ENCODE assay signal across 10 mouse cellular contexts in the genomic region with DNA sequence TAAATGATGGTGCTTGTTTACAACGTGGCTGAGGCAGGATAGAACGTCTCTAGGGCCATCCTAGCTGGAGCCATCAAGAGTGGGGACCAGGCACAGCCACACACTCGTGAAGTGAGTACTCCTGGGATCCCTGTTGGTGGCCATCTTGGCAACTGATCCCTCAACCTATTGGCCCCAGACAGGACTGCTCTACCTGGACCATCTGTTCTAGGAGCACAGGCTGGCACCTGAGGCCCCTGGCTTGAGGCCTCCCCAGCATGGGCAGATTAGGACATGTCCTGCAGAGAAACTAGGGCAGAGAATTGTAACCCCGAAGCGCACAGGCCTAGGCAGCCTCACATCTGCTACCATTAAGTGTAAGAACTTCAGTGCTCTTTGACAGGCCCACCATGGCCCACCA. TPM values are rescaled to one million over a fixed set of nuclear protein-coding genes. Genes with fewer than 3 reads are reported as not detected.
DNase-seq lines count a peak whose midpoint lies in the region; ATAC-seq and TF ChIP-seq lines count a peak whose summit lies in the region.
"Had no signal": no experiment of that assay in that cellular context is flagged by ENCODE, and none has a peak within 500 bp of the region (broad histone marks: within the 10 kb centered on the region; RNA-seq: fewer than 3 reads in every experiment).

No protein-coding gene starts in this region.

- H3K9ac ChIP-seq in intestine, postnatal 0 days (ENCODE audit: low read depth, low read length), result no peak overlapping the region
- no peak overlapping the region for H3K9ac ChIP-seq in intestine, embryonic 16.5 days (ENCODE audit: low read depth, low read length)
- H3K9ac ChIP-seq: limb, embryonic 12.5 days had no signal

- peak overlapping the region; percentile 21; the same call in 1 of the 2 replicates for H3K27ac ChIP-seq in intestine, postnatal 0 days (ENCODE audit: low read depth, low read length)
- H3K27ac ChIP-seq in intestine, embryonic 16.5 days (ENCODE audit: low read length), result no peak overlapping the region
- H3K27ac ChIP-seq: limb, embryonic 12.5 days had no signal

- no peak overlapping the region for H3K4me3 ChIP-seq in intestine, postnatal 0 days (ENCODE audit: low read depth, low read length)
- no peak overlapping the region for H3K4me3 ChIP-seq in intestine, embryonic 16.5 days (ENCODE audit: low read length)
- H3K4me3 ChIP-seq: limb, embryonic 12.5 days had no signal

- peaks cover 72% of the 10 kb centered on the region for H3K36me3 ChIP-seq in intestine, postnatal 0 days (ENCODE audit: control insufficient read depth, insufficient read depth)
- H3K36me3 ChIP-seq in intestine, embryonic 16.5 days (ENCODE audit: control insufficient read depth, insufficient read depth, low read length), result peaks cover under 1% of the 10 kb centered on the region; the same call in 1 of the 2 replicates

- no peak for ATAC-seq in intestine, postnatal 0 days
- ATAC-seq in intestine, embryonic 16.5 days, result no peak

- no peak overlapping the region for H3K4me2 ChIP-seq in intestine, postnatal 0 days (replicated peaks; ENCODE audit: low read depth)
- no peak overlapping the region for H3K4me2 ChIP-seq in intestine, embryonic 16.5 days (ENCODE audit: low read depth, low read length)
- H3K4me2 ChIP-seq: limb, embryonic 12.5 days had no signal

- peak; percentile 35 for DNase-seq in MN1 (ENCODE audit: low spot score)
- peak; percentile 95 for DNase-seq in brain, adult 2 months (ENCODE audit: low read depth, low spot score)
- peak; percentile 83 to 85 for DNase-seq in cerebellum, postnatal 36 days
- no peak for DNase-seq in thymus, postnatal 4 days
- no peak for DNase-seq in layer of hippocampus, postnatal 36 days
- DNase-seq: gastrocnemius, postnatal 25 days; kidney, adult 8-10 months had no signal

- H3K27me3 ChIP-seq in intestine, postnatal 0 days (replicated peaks; ENCODE audit: control insufficient read depth, insufficient read depth, low read length), result no peaks in the 10 kb centered on the region
- no peaks in the 10 kb centered on the region for H3K27me3 ChIP-seq in intestine, embryonic 16.5 days (replicated peaks; ENCODE audit: control insufficient read depth, insufficient read depth, low read length)

- H3K4me1 ChIP-seq in intestine, postnatal 0 days (replicated peaks; ENCODE audit: control insufficient read depth, insufficient read depth, low read length), result no peaks in the 10 kb centered on the region
- H3K4me1 ChIP-seq in intestine, embryonic 16.5 days (ENCODE audit: control insufficient read depth, insufficient read depth, low read length), result no peaks in the 10 kb centered on the region

- no peaks in the 10 kb centered on the region for H3K9me3 ChIP-seq in intestine, postnatal 0 days (ENCODE audit: control insufficient read depth)
- no peaks in the 10 kb centered on the region for H3K9me3 ChIP-seq in intestine, embryonic 16.5 days (ENCODE audit: control insufficient read depth, low read length)
- H3K9me3 ChIP-seq: limb, embryonic 12.5 days had no signal

- TF ChIP-seq CTCF in intestine, postnatal 0 days (IDR thresholded peaks at IDR 0.05; ENCODE audit: low read depth), result no peak

- WGBS in intestine, postnatal 0 days, result 90% methylated on average over 5 of the region's 5 CpGs
- WGBS in intestine, embryonic 16.5 days, result 90% methylated on average over 5 of the region's 5 CpGs

RNA-seq across cellular contexts. Expression of a gene that starts 35.3 kb away (rescaled TPM):
- polyA plus RNA-seq in intestine, postnatal 0 days (2015; fragmentation: Nextera tagmentation; extraction: Ambion mirVana), result 14.3 and 21.0 TPM in 2 replicates
- polyA plus RNA-seq in intestine, embryonic 16.5 days (2015; fragmentation: Nextera tagmentation; extraction: Ambion mirVana), result 31.0 and 37.6 TPM in 2 replicates
- 1 to 10 TPM; 3.9 to 4.9 TPM for total RNA-seq in layer of hippocampus, postnatal 36 days (2021)

Comparison
In these comparisons a context has a peak if more than half of its experiments do, and no peak if none do; other contexts are left out.
1. DNase-seq: peak in MN1 (single experiment), brain, adult 2 months (single experiment) and cerebellum, postnatal 36 days (2 of 2); none in thymus, postnatal 4 days (single experiment) and layer of hippocampus, postnatal 36 days (0 of 2).